Mouse (Mus musculus): Measurements from ENCODE around the gene Psmd1.

The Psmd1 gene

DNA sequence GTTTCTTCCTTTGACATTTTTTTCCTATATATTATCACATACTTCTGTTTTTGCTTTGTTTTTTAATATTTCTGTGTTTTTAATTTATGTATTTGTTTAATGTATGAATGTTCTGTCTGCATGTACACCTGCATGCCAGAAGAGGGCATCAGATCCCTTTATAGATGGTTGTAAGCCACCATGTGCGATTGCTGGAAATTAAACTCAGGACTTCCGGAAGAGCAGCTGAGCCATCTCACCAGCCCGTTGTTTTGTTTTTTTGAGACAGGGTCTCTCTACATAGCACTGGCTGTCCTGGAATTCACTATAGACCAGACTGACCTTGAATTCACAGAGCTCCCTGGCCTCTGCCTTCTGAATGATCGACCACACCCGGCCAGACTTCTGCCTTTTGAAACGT, 1.7 kb upstream of the Psmd1 start:
- no peak for DNase-seq

GRCm38 (mm10) chr1:86076565-86076964, 12.4 kb downstream of the Psmd1 start:
- DNase-seq = no peak

GRCm38 (mm10) chr1:86094413-86094812, 30.2 kb downstream of the Psmd1 start:
- DNase-seq = no peak

GRCm38 (mm10) chr1:86105054-86105453, 40.9 kb downstream of the Psmd1 start:
- DNase-seq = no peak

DNA sequence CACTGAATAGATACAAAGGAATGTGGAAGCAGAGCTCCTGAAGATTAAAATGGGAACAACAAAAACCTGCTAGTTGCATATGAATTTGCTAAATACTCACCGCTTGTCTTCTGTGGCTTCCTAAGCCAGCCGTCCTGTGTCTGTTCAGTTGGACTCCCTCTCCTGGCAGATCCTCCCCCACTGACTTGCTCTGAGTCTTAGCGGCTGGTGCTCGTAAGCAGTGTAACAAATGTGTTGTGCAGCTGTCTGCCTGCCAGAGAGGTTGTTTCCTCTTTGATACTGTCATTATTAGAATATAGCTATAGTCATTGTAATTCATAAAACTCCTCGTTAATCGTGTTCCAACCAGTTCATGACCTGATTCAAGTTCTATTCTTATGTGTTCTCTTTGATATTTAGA, 47.6 kb downstream of the Psmd1 start, which contains the start of gene Htr2b:
Gene Htr2b (minus strand): TSS at position 192 of the 400 bp plus-strand sequence.
- DNase-seq = no peak

DNA sequence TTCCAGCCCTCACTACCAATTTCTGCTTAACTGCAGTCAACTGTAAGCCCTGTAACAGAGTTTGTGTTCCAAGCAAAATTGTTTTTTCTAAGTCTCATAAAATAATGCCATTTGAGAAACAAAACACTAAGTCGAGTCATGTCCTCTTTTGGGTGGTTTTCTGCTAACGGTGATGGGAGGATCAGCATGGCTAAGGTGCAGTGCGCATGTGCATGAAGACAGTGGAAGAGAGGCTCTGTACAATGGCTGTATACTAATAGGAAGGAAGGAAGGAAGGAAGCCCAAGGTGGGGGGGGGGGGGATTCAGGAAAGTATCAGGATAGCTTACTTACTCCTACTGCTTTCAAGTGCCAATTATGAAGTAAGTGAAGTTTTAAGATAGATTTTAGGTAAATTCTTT, 50.0 kb downstream of the Psmd1 start:
- no peak for DNase-seq

DNA sequence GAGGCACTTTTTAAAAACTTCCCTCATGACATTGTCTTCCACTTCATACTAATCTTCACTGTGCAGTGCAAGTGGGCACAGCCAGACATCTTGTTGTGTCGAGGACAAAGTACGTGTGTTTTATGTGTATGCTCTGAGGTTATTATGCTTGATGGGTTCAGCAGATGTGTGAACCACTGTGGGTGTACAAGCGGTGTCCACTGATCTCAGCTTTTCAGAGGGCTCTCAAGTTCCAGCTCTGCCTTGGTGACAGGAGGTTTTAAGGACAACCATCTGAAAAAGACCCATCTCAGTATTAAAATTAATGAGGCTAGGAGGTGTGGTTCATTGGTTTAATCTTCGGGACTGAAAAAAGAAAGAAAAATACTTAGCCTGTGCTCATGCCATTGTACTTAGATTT, 55.4 kb downstream of the Psmd1 start:
- DNase-seq = no peak

GRCm38 (mm10) chr1:86126036-86126435, 61.8 kb downstream of the Psmd1 start:
- DNase-seq = no peak

DNA sequence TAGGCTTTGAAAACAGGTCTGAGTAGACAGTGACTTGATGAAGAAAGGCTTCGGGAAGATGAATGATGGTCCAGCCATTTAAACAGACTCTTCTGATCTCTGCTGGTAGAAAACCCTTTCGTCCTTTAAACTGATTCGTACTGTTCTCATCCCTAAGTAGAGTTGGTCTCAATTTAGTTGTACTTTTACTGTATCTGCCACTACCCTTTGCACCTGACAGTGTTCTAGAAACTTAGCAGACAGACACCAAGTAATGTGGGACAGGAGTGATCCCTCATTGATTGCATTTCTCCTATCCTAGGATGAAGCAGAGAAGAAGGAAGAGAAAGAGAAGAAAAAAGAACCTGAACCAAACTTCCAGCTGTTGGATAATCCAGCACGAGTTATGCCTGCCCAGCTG, 69.2 kb downstream of the Psmd1 start, which contains the start of gene Gm21972:
Gene Gm21972 (plus strand): TSS at position 301 of the 400 bp plus-strand sequence.
- no peak for DNase-seq

DNA sequence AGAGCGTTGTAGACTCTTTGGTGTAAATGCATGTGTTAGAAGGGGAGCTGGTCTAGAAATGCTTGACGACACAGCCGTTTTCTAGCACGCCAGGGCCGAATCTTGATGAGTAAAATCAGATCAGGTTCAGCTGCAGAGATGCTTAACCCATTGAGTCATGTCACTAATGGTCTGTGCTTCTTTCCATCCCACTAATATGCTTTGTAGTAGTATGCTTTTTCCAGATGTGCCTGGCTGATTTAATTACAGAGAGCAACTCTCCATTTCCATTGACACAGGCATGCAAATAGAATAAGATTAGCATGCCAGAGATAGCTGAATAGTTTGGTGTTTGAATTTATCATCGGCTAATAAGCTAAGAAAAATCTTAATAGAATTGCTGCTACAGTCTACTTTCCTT, 71.1 kb downstream of the Psmd1 start:
- DNase-seq = no peak

DNA sequence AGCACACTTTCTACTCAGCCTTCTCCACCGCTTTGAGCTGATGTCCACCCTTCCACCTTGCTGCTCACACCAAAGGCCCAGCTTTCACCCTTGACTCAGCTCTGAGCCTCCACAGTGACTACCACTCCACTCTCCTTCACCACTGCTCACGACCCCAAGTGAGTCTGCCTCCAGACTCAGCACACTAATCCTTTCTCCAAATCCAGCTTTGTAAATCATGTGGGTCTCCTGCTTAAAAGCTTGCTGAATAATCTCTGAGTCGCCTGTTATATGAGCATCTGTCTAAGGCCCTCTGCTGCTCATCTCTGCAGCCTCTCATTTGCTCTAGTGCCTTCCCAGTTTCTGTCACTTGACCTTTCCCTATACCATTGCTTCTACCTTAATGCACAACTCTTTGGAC, 76.9 kb downstream of the Psmd1 start:
- DNase-seq = no peak

DNA sequence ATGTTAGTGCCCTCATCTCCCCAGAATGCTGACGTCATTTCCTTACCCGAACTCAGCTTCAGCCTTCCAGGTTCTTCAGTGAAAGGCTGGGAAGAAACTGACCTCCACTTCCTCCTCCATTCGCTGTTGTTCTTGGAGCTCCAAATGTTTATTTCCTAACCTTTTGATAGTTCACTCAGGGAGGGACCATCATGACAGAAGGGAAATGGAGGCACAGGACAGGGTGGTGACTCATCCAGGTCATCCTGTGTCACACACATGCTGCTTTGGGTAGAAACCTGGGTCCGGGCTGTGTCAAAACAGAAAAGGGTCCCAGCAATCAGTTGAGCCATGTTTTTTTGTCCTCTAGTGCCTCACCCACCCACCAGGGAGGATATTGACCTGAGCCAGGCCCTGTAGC, 79.0 kb downstream of the Psmd1 start:
- DNase-seq = no peak

GRCm38 (mm10) chr1:86144001-86144944, 80.1 kb downstream of the Psmd1 start:
- DNase-seq = no peak

- no peak for DNase-seq
These were observed 82.1 kb downstream of the Psmd1 start for GRCm38 (mm10) chr1:86146293-86146692.

- no peak for DNase-seq
These were observed 83.4 kb downstream of the Psmd1 start for GRCm38 (mm10) chr1:86147557-86147956.

- no peak for DNase-seq
These were observed 84.0 kb downstream of the Psmd1 start for GRCm38 (mm10) chr1:86148161-86148560.

GRCm38 (mm10) chr1:86150929-86151328, 86.7 kb downstream of the Psmd1 start:
- no peak for DNase-seq

DNA sequence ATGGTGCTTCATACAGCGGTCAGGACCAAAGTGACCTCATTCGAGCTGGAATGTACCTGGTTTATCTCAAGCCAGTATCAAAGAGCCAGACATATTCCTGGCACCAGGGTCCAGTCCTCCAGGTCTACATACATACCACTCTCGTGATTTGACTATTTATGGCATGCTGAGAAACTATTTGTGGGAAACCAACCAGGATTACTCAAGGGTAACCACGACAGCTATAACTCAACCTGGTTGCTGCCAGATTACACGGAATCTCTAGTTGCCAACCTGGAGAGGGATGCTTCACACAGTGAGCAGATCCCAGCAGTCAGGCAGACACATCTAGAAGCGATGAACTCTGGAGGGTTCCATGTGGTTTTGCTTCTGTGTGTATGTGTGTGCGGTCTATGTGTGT, 87.2 kb downstream of the Psmd1 start:
- DNase-seq = no peak

DNA sequence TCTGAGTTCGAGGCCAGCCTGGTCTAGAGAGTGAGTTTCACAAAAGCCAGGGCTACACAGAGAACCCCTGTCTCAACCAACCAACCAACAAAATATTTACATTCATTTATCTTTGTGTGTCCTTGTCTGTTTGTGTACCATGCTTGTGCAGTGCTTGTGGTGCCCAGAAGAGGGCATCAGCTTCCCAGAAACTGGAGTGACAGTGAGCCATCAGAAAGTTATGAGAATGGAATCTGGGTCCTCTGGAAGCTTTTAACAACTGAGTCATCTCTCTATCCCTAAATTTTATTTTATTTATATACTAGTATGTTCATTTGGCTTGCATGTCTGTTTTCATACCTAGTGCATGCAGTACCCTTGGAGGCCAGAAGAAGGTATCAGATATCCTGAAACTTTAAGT, 88.4 kb downstream of the Psmd1 start:
- no peak for DNase-seq

DNA sequence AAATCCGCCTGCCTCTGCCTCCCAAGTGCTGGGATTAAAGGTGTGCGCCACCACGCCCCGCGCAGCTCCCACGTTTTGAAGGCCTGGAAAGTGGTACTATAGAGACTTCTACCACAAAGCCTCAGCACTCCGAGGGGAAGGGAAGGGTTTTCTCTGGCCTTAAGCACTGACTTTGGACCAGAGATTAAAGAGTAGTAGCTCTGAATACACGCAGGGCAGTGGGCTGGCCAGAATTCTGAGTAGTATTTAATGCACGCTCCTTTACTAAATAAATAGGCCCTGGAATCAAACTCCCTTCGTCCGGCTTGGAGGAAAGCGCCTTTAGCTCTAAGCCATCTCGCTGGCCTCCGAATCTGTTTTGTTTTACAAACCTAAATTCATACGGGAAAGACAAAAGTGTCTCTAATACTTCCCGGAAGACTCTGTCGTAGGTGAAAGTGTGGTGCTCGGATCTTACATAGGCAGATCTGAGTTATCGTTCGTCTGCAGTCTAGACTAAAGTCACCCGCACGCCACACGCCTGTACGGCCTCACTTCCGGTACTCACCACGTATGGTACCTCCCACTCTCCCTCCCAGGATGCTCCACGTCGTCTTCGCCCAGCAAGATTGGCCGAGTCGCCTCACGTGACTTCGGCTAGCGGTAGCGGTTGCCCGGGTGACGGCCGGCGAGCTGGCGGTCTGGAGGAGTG, 90.1 kb downstream of the Psmd1 start, which contains the start of gene Armc9:
Gene Armc9 (plus strand): TSS at position 648 of the 691 bp plus-strand sequence.
- peak; percentile 94 for DNase-seq

DNA sequence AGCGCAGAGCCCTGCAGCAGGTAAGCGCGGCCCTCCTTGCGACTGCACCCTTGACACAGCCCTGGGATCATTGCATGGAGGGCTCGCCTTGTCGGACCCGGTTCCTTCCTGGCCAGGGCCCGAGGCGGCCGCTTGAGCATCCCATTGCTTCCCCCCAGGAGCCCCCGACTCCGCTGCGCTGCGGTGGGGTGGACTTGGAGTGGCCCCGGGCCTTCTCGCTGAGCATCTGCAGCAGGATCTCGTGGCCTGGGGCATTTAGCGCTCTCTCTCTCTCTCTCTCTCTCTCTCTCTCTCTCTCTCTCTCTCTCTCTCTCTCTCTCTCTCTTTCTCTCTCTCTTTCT, 90.6 kb downstream of the Psmd1 start:
- no peak for DNase-seq

GRCm38 (mm10) chr1:86156075-86156474, 91.9 kb downstream of the Psmd1 start:
- no peak for DNase-seq

- no peak for DNase-seq
These were observed 92.4 kb downstream of the Psmd1 start for GRCm38 (mm10) chr1:86156595-86156994.

DNA sequence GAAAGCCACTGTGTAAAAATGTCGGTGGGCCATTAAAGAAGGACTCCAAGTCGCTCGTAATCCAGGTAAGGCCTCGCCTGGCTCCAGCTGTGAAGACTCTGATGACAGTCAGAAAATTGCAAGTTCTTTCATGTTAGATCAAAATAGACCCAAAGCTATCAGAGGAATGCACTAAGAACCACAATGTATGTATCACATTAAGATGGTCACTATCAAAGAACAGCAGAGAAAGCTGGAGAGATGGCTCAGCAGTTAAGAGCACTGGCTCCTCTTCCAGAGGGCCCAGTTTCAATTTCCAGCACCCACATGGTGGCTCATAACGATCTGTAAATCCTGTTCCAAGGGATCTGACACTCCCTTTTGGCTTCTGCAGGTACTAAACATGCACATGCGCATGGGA, 95.9 kb downstream of the Psmd1 start:
- DNase-seq = no peak
